Mouse (Mus musculus): ENCODE data around the gene Gtf3c4. TPM values are rescaled to one million over a fixed set of nuclear protein-coding genes. Genes with fewer than 3 reads are reported as not detected.

Gtf3c4 gene
- total RNA-seq (2021), result 10 to 100 TPM; 12.7 to 13.1 TPM
- long read RNA-seq, experiment 1, full-length matches to known transcripts, result 12 of 19 reads
- long read RNA-seq, experiment 1, partial matches to known transcripts, result 0 of 19 reads
- long read RNA-seq, experiment 1, other reads (novel, unspliced or antisense), result 7 of 19 reads
- long read RNA-seq, experiment 2, full-length matches to known transcripts, result 15 of 17 reads
- long read RNA-seq, experiment 2, partial matches to known transcripts, result 1 of 17 reads
- long read RNA-seq, experiment 2, other reads (novel, unspliced or antisense), result 1 of 17 reads

DNA sequence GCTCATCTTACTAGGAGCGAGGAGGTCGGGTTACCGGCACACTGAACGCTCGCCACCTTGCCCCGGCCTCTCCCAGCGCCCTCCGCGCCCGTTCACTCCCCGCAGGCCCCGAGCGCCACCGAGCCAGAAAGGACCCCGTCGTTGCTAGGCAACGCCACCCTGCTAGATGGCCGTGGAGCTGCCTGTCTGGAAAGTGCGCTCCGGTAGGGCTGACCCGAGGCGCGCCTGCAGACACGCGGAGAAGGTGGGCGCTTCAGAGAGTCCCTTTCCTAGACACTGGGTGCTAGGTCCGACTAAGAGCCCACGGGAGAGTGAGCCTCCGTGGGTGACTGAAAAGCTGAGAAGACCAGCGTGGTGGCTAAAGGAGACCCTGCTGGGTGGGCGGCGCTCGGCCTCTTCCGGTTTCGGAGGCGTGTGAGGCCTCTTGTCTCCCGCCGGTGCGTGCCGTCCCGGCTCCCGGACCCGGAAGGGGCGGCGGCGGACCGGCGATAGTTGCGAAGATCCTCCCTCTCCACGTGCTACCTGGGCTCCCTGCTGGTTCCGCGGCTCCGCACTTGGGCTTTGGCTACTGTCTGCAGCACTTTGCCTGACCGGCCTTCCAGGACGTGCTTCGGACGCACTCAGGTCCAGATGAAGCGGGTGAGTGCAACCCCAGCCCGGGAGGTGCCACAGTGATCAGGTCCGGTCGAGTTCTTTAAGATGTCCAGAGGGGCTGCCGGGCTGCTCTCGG is at the start of gene Gtf3c4, which contains the start of gene Ddx31:
TSS of gene Gtf3c4 (minus strand) at position 139 of the 730 bp plus-strand sequence.
TSS of gene Ddx31 (plus strand) at position 185 of the 730 bp plus-strand sequence.
- peak; percentile 94 for DNase-seq (ENCODE audit: low spot score)

DNA sequence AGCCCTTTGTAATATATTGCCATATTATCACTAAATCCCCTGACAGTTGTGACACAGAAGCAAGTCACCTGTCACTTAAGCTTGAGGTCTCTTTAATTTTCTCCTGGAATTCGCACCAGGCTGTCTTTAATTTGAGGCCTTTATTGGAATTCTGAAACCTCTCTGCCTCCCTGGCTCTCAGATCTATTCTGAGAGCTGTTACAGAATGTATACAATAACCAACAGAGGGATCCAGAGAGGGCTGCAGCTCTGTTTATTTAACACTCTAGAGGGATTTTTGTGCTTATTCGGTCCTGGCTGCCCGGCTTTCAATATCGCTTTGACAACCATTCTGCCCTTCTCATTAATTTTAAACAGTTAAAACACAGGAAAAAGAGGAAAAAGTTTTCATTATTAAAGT is 44.8 kb upstream of the Gtf3c4 start:
- DNase-seq (ENCODE audit: low spot score), result no peak

DNA sequence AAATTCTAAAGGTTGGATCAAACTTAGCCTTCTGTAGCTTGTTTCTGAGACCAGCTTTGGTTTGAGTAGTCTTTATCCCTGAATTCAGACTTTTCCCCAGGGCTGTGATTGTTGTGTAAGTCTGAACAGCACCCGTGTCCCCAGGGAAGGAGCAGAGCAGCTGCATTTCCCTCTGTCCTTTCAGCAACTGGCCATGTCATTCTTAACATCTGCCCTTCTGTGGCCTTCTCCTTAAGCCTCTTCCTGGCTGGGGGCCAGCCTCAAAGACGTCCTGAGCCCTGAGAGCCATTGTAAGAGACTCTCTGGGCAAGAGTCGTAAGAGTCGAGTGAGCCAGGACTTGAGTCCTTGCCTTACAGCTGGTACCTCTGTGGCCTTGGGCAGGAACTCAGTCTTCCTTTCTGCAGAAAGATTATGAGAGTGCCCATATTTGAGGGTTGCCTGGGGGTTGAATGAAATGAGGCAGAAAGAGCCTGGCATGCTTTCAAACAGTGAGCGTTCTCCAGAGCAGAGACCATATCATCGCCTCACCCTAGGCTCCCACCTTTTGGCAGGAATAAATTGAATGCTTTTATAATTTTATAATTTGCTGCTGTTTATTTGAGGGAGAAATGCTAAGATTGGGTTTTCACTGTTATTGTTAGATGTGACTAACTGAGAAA is 42.8 kb upstream of the Gtf3c4 start:
- peak; percentile 9 for DNase-seq (ENCODE audit: low spot score)

GRCm38 (mm10) chr2:28882047-28882446 is 41.9 kb upstream of the Gtf3c4 start:
- DNase-seq (ENCODE audit: low spot score), result no peak

DNA sequence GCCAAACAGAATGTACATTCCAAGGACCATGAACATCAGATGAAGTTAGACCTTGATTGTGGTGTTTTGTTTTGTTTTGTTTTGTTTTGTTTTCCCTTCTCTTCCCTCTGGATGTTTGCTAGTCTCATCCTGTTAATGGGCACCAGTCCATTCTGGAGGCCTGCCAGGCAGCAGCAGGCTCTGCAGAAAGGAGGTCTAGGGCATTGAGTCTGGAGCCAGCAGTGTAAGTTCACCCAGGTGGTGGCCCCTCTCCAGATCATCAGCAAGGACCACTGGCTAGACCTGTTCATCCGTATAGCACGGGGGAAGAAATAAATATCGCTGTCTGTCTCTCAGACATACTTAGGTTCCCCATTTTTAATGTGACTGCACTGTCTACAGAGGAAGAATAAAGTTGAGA is 41.1 kb upstream of the Gtf3c4 start:
- no peak for DNase-seq (ENCODE audit: low spot score)

- DNase-seq (ENCODE audit: low spot score), result no peak
Observed at GRCm38 (mm10) chr2:28875554-28875953, 35.4 kb upstream of the Gtf3c4 start.

DNA sequence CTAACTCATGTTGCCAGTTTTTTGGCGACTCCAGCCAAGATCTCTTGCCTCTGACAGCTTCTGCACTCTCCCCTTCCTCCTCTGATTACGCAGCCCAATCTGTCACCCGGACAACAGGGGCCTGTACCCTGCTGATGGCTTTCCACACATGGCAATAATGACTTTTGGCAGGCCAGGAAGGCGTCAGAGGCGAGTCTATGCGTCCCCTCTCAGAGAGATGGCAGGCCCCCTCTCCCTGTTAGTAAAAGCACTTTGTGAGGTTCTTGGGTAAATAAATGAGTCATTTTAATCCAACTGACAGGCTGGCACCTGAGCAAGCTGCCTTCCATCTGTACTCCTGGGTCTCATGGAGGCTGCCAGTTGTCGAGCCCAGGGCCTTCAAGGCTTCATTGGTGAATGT is 27.3 kb upstream of the Gtf3c4 start:
- no peak for DNase-seq (ENCODE audit: low spot score)

DNA sequence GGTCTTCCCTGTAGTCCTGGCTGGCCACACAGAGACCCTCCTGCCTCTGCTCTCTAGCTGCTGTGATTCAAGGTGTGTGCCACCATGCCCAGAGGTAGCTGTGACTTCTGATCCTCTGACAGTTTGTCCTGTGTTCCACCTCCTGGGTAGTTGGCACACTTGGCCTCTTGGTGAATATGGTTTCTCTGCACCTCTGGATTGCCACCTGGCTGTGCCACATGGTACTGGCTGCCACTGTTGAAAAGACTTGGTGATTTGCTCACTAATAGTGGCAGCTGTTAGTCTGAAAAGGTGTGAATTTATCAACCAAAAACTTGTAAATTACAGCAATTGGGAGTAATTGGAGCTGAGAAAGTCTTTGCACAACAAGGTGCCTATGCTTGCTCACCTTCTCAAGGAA is 23.7 kb upstream of the Gtf3c4 start:
- DNase-seq (ENCODE audit: low spot score), result no peak

DNA sequence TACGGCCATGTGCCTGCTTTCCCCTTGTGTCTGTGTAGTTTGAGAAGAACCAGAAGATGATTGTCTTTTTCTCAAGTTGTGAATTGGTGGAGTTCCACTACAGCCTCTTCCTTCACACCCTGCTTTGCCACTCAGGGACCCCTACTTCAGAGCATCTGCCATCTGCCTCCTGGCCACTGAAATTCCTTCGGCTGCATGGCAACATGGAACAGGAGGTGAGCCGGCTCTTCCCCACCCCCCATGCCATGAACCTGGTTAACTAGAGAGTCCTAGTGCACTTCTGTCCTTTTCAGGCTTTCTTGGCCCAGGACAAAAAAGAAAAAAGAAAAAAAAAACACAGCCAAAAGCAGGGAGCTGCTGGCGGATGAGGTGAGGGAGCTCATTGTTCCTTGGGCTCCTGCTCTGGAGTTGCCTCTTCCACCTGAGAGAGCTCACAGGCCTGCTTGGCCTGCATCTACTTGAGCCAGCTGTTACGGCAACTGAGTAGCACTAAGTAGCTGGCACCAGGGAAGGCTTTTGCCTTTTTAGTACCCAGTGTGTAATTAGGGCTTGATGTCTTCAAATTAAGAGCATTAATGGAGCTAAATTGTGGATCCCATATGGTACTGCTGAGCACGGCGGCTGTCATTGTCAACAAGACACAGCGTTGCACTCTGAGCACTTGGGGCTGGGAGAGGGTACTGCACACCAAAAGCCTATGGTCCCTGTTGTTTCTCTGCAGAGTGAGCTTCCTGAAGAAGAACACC is 20.7 kb upstream of the Gtf3c4 start:
- no peak for DNase-seq (ENCODE audit: low spot score)

- DNase-seq (ENCODE audit: low spot score), result no peak
Observed at GRCm38 (mm10) chr2:28859303-28859702, 19.1 kb upstream of the Gtf3c4 start.

DNA sequence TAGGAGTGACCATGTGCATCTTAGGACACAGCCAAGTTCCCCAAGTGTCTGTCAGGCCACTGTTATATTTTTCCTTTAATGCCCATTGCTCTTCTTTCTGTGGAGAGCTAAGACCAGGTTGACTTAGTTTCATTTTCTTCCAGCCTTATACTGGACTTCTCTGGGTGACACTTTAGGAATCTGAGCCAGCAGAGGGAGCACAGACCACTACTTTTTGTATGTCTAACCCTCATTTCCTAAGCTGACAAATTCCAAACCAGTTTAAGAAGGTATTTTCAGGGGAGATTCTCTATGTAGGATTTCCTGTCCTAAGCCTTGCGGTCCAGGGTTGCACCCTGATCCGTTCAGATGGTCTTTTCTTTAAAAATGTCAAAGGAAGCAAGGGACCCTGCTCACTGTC is 15.6 kb upstream of the Gtf3c4 start:
- DNase-seq (ENCODE audit: low spot score), result no peak

- DNase-seq (ENCODE audit: low spot score), result no peak
Observed at GRCm38 (mm10) chr2:28852594-28852993, 12.4 kb upstream of the Gtf3c4 start.

DNA sequence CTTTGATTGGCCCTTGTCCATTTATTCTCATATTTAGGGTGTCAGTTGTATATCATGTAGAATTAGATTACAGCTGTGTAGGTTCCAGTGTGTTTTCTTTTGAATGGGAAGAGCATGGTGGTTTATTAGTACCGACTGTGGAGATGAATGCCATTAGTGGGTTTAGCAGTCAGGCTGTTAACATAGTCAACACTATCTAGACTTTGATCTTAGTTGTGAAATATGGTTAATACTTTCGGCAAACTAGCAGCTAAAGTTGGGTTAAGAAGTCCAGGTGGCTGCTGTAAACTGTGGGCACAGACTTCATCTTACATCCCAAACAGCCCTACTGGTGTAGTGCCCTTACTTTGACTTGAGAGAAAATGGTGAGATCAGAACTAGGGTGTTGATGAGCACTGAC is 8.7 kb upstream of the Gtf3c4 start:
- DNase-seq (ENCODE audit: low spot score), result no peak

GRCm38 (mm10) chr2:28842042-28842441 is 1.9 kb upstream of the Gtf3c4 start:
- DNase-seq (ENCODE audit: low spot score), result no peak

DNA sequence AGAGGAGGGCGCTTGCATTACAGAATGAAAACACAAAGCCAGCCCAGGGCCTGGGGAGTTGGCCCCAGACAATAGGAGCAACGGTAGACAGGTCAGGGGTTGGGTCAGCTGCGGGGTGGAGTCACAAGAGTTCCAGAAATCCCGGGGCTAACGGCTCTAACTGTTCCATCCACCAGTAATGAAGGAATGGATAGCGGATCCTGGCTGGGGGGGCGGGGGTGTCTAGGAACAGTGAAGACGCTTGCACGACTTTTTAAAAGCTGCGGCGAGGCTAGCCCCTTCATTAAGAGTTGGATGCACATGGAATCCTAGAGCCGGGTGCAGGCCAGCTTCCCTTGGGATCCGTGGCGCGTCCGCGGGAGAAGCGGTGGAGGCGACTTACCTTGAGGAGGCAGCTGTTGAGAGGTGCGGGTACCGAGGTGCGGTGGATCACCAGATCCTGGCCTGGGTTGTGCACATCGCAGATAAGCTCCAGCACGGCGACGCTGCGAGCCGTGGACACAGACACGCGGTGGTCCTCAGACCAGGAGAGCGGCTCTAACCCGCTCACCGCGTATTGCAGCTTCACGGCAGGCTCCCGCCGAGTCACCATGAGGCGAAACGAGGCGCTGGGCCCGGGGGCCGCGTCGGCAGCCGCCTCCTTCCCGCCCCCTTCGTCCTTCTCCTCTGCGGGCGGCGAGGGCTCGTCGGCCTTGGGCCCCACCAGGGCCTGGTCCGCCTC is 499 bp downstream of the Gtf3c4 start:
- DNase-seq (ENCODE audit: low spot score), result no peak

DNA sequence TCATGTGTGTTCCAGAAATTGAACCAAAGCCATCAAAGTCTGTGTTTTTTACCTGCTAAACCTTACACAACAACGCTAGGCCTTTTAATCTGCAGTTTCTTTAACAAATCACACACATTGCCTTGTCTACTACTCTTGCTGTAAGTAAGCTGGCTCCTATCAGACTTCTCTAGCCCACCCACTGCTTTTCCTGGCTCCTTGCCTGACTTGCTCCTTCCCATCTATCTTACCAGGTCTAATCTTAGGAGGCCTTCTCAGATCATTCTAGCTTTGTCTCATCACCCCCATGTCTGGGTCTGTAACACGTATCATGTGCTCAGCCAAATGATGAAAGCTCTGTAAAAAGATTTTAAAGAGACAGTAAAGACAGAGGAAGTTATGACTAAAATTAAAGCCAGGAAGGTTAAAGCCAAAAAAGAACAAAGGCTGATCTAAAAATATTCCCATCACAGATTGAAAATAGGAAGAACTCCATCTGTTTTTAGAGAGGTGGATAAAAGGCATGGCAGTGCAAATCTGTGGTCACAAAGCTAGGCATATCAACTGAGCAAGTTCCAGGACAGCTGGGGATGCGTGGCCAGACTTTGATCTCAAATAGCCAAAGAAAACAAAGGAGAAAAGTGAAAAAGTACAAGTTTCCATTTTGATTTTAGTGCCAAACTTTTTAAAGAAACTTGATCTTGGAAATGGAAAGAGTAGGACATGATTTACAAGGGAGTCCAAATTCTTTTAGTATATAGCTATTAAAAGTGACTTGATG is 3.8 kb downstream of the Gtf3c4 start:
- no peak for DNase-seq (ENCODE audit: low spot score)

GRCm38 (mm10) chr2:28829265-28829664 is 10.9 kb downstream of the Gtf3c4 start:
- no peak for DNase-seq (ENCODE audit: low spot score)

DNA sequence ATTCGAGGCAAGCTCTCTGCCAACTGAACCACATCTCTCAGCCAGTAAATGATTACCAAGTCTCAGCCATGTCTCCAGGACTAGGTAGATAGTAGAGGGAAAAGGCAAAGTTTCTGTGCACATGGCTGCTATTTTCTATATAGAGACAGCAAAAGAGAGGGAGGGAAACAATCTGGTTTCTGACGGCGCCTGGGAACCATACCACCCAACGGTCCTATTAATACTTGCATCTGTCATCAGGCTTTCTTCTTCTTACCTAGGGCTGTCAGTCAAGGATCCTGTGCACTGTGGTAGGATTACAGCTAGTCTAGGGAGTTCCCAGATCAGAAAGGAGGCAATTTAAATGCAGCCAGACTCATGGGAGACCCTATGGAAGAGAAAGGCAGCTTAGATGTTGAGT is 21.3 kb downstream of the Gtf3c4 start:
- DNase-seq (ENCODE audit: low spot score), result no peak

DNA sequence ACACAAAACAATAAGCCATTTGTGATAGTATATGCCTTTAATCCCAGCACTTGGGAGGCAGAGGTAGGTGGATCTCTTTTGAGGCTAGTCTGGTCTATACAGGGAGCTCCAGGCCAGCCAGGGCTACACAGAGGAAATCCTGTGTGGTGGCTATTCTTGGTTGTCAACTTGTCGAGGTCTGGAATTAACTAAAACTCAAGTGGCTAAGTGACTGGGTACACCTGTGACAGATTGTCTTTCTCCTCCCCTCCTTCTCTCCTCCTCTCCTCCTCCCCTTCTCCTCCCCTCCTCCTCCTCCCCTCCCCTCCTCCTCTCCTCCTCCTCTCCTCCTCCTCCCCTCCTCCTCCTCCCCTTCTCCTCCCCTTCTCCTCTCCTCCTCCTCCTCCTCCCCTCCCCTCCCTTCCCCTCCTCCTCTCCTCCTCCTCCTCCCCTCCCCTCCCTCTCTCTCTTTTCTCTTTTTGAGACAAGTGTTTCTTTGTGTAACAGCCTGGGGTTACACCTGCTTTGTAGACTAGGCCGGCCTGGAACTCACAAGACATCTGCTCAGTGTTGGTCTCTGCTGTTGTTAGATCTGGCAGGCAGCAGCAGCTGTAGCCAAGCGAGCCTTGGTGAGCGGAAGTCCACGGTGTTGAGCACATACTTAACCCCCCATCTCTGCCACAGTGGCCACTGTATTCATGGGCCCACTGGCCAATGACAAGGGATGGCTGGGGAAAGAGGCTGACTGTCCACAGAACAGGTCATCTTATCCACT is 29.7 kb downstream of the Gtf3c4 start:
- no peak for DNase-seq (ENCODE audit: low spot score)

- DNase-seq (ENCODE audit: low spot score), result no peak
Observed at GRCm38 (mm10) chr2:28808841-28809240, 31.3 kb downstream of the Gtf3c4 start.

Measured in gastrocnemius, adult 18-20 months (tissue).